Mouse (Mus musculus): ENCODE data around the gene Bicra. TPM values are rescaled to one million over a fixed set of nuclear protein-coding genes. Genes with fewer than 3 reads are reported as not detected.

Gene Bicra
- polyA plus RNA-seq, 1 experiment from 2014 or later: 8.3 TPM

DNA sequence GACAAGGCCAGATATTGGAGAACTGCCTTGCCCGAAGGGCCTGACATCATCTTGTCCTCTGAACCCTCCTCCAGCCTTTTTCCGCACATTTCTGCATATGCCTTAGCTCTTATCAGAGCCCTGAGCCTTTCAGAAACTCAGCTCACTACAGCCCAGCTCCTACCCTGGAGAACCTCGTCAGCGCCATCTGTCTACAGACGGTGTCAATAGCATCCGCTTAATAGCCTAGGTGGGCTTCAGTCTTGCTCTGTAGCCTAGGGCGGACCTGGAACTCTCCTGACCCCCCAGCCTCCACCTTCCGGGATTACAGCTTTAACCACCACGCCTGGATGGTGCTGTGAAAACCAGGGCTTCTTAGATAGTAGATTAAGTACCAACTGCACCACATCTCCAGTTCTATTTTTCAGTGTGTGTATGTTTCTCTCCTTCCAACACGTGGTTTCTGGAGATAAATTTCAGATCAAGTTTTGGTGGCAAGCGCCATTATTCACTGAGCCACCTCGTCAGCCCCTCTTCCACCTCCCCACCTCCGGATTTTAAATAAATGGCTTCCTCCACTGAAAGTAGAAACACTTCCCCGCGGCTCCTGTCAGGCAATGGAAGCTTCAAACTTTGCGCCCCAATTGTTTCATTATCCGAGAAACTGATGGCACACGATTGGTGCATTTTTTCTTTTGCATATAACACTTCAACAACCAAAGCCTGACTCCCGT, 4.3 kb upstream of the Bicra start:
- peak; percentile 16; the same call in 1 of the 2 replicates for ATAC-seq (ENCODE audit: insufficient number of reproducible peaks, insufficient read depth, low FRiP score, low read depth)
- Histone ChIP-seq H3K9ac (replicated peaks; ENCODE audit: low read depth, low read length) (peak overlapping the region; percentile 69), H3K27ac (ENCODE audit: low read length) (peak overlapping the region; percentile 86), H3K4me2 (replicated peaks; ENCODE audit: low read depth, low read length) (peak overlapping the region; percentile 84), H3K9me3 (ENCODE audit: control insufficient read depth, low read depth, low read length) (no peaks in the 10 kb centered on the region), H3K36me3 (ENCODE audit: control insufficient read depth, insufficient read depth, low read length) (no peaks in the 10 kb centered on the region), H3K27me3 (ENCODE audit: control insufficient read depth, insufficient read depth, low read length) (no peaks in the 10 kb centered on the region), H3K4me1 (ENCODE audit: control insufficient read depth, insufficient read depth, low read length) (peaks cover 20% of the 10 kb centered on the region), H3K4me3 (ENCODE audit: low read depth, low read length) (peak overlapping the region; percentile 52)
- 7% methylated on average over 19 of the region's 19 CpGs for WGBS

DNA sequence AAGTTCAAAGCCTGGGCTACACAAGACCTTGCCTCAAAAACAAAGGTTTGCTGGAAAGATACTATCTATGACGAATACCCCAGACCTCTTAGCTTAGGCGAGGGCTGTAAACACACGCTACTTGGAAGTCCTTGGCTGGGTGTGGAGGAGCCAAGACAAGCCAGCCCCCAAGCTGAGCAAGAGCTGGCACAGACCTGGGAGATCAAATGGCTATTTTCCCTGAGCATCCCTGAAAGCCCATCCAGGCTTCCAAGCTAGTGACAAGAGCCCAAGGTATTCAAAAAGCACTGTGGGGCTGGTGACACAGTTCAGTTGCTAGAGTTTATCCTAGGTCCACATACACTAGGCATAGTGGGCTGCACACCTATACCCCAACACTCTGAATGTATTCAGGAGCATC, 2.9 kb upstream of the Bicra start:
- no peaks in the 10 kb centered on the region for H3K9me3 ChIP-seq (ENCODE audit: control insufficient read depth, low read depth, low read length)
- no peak overlapping the region for H3K9ac ChIP-seq (replicated peaks; ENCODE audit: low read depth, low read length)
- no peaks in the 10 kb centered on the region for H3K27me3 ChIP-seq (ENCODE audit: control insufficient read depth, insufficient read depth, low read length)
- peaks cover 26% of the 10 kb centered on the region for H3K4me1 ChIP-seq (ENCODE audit: control insufficient read depth, insufficient read depth, low read length)
- no peak overlapping the region for H3K27ac ChIP-seq (ENCODE audit: low read length)
- no peak for ATAC-seq (ENCODE audit: insufficient number of reproducible peaks, insufficient read depth, low FRiP score, low read depth)
- no peak overlapping the region for H3K4me2 ChIP-seq (replicated peaks; ENCODE audit: low read depth, low read length)
- H3K4me3 ChIP-seq (ENCODE audit: low read depth, low read length): no peak overlapping the region
- no peaks in the 10 kb centered on the region for H3K36me3 ChIP-seq (ENCODE audit: control insufficient read depth, insufficient read depth, low read length)
- WGBS: 88% methylated on average over 3 of the region's 3 CpGs

DNA sequence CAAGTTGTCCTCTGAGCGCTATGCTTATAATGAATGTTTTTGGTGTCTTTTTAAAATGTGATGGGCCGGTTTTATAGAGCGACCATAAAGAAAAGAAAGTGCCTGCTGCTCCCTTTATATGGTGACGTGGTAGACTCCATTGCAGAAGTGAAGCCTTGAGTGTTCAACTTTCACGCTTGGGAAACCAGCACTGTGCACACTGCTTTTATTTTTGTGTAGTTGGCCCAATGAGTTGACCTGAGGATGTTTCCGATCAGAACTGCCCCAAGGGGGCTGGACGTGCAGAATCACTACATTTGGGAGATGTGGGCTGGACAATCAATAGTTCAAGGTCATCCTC, 1.8 kb upstream of the Bicra start:
- no peaks in the 10 kb centered on the region for H3K9me3 ChIP-seq (ENCODE audit: control insufficient read depth, low read depth, low read length)
- 77% methylated on average over 7 of the region's 7 CpGs for WGBS
- no peaks in the 10 kb centered on the region for H3K27me3 ChIP-seq (ENCODE audit: control insufficient read depth, insufficient read depth, low read length)
- H3K4me2 ChIP-seq (replicated peaks; ENCODE audit: low read depth, low read length): peak overlapping the region; percentile 80
- peaks cover 37% of the 10 kb centered on the region for H3K4me1 ChIP-seq (ENCODE audit: control insufficient read depth, insufficient read depth, low read length)
- no peak for ATAC-seq (ENCODE audit: insufficient number of reproducible peaks, insufficient read depth, low FRiP score, low read depth)
- H3K9ac ChIP-seq (replicated peaks; ENCODE audit: low read depth, low read length): peak overlapping the region; percentile 67; the same call in 1 of the 2 replicates
- H3K4me3 ChIP-seq (ENCODE audit: low read depth, low read length): peak overlapping the region; percentile 87
- H3K36me3 ChIP-seq (ENCODE audit: control insufficient read depth, insufficient read depth, low read length): no peaks in the 10 kb centered on the region
- H3K27ac ChIP-seq (ENCODE audit: low read length): no peak overlapping the region

DNA sequence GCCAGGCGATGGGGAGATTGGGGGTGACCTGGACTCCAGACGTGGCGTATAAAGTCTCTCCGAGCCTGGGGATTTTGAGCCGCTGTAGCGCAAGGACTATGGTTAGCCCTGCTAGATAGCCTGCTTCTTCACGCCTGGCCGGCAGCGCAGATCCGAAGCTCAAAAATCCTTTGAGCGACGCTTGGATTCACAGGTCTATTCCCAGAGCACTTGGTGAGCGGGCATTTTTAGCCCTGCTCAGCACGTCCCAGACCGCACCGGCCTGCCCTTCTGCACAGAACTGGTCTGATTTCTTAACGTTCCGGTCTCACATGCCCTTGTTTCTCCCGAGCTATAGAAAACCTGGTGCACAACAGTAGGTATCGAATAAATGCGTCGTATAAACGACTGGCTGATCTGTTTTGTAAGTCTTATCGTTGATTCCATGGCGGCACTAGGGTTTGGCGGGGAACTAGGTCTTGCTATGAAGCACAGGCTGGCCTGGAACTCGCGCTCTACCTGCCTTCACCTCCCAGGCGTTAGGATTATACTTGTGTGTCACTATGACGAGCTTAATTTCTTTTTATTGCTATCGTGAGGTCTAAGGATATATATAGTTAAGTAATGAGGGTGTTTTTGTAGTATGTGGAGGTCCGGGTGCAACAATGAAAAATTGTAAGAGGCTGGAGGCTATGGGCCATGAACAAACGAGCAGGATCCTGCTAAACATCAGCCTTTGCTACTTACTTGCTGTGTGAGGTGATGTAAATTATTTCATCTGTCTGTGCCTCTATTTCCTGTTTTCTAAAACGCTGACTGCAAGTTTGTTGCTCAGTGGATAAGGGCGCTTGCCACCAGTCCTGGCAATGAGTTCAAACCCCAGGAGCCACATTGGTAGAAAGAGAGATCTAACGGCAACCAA, 1.2 kb upstream of the Bicra start:
- peaks cover 42% of the 10 kb centered on the region for H3K4me1 ChIP-seq (ENCODE audit: control insufficient read depth, insufficient read depth, low read length)
- ATAC-seq (ENCODE audit: insufficient number of reproducible peaks, insufficient read depth, low FRiP score, low read depth): no peak

DNA sequence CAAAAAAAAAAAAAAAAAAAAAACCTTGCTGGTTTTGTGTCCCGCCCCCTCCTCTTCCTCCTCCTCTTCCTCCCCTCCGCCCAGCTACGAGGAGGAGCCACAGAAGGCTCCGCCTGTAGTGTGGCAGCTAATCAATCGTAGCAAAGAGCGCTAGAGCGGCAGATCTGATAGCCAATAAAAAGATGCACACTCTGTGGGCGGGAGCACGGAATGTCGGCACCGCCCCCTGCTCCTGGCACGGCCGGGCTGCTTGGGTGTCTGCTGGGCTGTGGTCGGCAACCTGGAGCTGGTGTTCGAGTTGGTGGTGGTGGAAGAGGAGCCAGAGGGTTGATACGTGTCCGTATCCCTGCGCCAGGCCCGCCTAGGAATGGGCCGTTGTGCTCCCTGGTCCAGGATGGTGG, 443 bp upstream of the Bicra start:
- ATAC-seq (ENCODE audit: insufficient number of reproducible peaks, insufficient read depth, low FRiP score, low read depth): peak; percentile 86
- H3K4me1 ChIP-seq (ENCODE audit: control insufficient read depth, insufficient read depth, low read length): peaks cover 40% of the 10 kb centered on the region
- H3K9me3 ChIP-seq (ENCODE audit: control insufficient read depth, low read depth, low read length): no peaks in the 10 kb centered on the region
- no peaks in the 10 kb centered on the region for H3K27me3 ChIP-seq (ENCODE audit: control insufficient read depth, insufficient read depth, low read length)
- no peaks in the 10 kb centered on the region for H3K36me3 ChIP-seq (ENCODE audit: control insufficient read depth, insufficient read depth, low read length)
- H3K27ac ChIP-seq (ENCODE audit: low read length): peak overlapping the region; percentile 99
- H3K9ac ChIP-seq (replicated peaks; ENCODE audit: low read depth, low read length): peak overlapping the region; percentile 99
- H3K4me3 ChIP-seq (ENCODE audit: low read depth, low read length): peak overlapping the region; percentile 87
- H3K4me2 ChIP-seq (replicated peaks; ENCODE audit: low read depth, low read length): peak overlapping the region; percentile 87
- under 1% methylated on average over 19 of the region's 20 CpGs for whole genome bisulfite sequencing

More for the DNA sequence above, 1.2 kb upstream of the Bicra start:
- H3K27me3 ChIP-seq (ENCODE audit: control insufficient read depth, insufficient read depth, low read length): no peaks in the 10 kb centered on the region
- peak overlapping the region; percentile 67 for H3K9ac ChIP-seq (replicated peaks; ENCODE audit: low read depth, low read length)
- no peaks in the 10 kb centered on the region for H3K9me3 ChIP-seq (ENCODE audit: control insufficient read depth, low read depth, low read length)
- H3K4me2 ChIP-seq (replicated peaks; ENCODE audit: low read depth, low read length): peak overlapping the region; percentile 80
- H3K36me3 ChIP-seq (ENCODE audit: control insufficient read depth, insufficient read depth, low read length): no peaks in the 10 kb centered on the region
- H3K4me3 ChIP-seq (ENCODE audit: low read depth, low read length): peak overlapping the region; percentile 87
- WGBS: 9% methylated on average over 36 of the region's 36 CpGs
- H3K27ac ChIP-seq (ENCODE audit: low read length): peak overlapping the region; percentile 80

DNA sequence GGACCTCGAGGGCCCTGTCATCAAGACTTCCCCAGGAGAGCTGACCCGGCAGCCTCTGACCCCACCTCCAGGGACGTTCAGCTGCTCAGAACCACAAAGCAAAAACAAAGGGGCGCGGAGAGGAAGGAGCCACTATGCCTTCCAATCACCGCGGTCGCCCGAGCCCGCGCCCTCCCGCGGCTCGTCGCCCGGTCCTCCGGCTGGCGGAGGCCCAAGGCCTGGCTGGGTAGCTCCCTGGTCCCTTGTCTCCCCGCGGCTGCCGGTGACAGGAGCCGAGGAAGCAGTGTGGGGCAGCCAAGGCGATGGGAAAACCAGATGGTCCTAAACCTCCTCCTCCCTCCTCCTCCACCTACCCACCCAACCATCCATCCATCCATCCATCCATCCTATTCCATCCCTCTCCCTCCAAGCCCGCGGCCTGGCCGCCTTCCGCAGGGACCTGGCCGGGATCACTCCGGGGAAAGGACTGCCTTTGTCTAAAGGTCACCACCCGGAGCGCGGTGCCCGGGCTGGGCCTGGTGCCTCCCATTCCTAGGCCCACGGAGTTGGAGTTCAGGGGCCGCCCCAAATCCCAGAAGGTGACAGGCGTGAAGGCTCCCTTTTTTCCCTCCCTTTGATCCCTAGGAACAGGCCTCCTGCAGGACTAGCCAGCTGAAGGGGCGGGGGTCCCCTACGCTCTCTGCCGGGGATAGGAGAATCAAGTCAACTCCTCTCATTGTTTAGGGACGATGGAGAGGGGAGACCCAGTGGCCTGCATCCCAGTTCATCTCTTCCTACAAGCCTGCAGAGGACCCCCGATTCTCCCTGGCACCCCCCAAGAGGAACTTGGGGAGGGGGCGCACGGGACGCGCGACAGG, 1.0 kb downstream of the Bicra start:
- peak overlapping the region; percentile 87 for H3K4me3 ChIP-seq (ENCODE audit: low read depth, low read length)
- no peaks in the 10 kb centered on the region for H3K9me3 ChIP-seq (ENCODE audit: control insufficient read depth, low read depth, low read length)
- peaks cover 38% of the 10 kb centered on the region for H3K4me1 ChIP-seq (ENCODE audit: control insufficient read depth, insufficient read depth, low read length)
- WGBS: under 1% methylated on average over 46 of the region's 46 CpGs
- H3K9ac ChIP-seq (replicated peaks; ENCODE audit: low read depth, low read length): peak overlapping the region; percentile 99
- H3K36me3 ChIP-seq (ENCODE audit: control insufficient read depth, insufficient read depth, low read length): no peaks in the 10 kb centered on the region
- H3K27me3 ChIP-seq (ENCODE audit: control insufficient read depth, insufficient read depth, low read length): no peaks in the 10 kb centered on the region
- H3K4me2 ChIP-seq (replicated peaks; ENCODE audit: low read depth, low read length): peak overlapping the region; percentile 87
- ATAC-seq (ENCODE audit: insufficient number of reproducible peaks, insufficient read depth, low FRiP score, low read depth): peak; percentile 16; the same call in 1 of the 2 replicates
- peak overlapping the region; percentile 99 for H3K27ac ChIP-seq (ENCODE audit: low read length)

DNA sequence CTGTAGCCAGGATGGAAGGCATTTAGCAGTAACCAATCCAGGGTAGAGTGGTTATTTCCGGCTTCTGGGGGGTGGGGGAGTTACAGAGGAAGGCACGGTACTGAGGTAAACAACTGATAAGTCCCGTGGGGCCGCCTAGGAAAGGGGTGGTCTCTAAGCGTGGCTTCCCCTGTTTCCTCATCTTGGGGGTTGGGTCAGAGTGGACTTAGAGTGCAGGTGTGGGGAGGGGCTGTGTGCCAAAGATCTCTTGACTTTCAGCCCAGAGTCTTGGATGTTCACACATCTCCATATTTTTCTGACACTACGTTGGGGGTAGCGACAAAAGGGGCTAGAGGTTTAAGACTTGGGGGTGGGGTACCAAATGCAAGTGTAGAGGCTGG, 1.6 kb downstream of the Bicra start:
- peak overlapping the region; percentile 87 for H3K4me3 ChIP-seq (ENCODE audit: low read depth, low read length)
- peak; percentile 50; the same call in 1 of the 2 replicates for ATAC-seq (ENCODE audit: insufficient number of reproducible peaks, insufficient read depth, low FRiP score, low read depth)
- WGBS: 3% methylated on average over 7 of the region's 7 CpGs
- H3K27me3 ChIP-seq (ENCODE audit: control insufficient read depth, insufficient read depth, low read length): no peaks in the 10 kb centered on the region
- H3K4me2 ChIP-seq (replicated peaks; ENCODE audit: low read depth, low read length): peak overlapping the region; percentile 87
- H3K4me1 ChIP-seq (ENCODE audit: control insufficient read depth, insufficient read depth, low read length): peaks cover 38% of the 10 kb centered on the region
- peak overlapping the region; percentile 99 for H3K27ac ChIP-seq (ENCODE audit: low read length)
- H3K9me3 ChIP-seq (ENCODE audit: control insufficient read depth, low read depth, low read length): no peaks in the 10 kb centered on the region
- H3K9ac ChIP-seq (replicated peaks; ENCODE audit: low read depth, low read length): peak overlapping the region; percentile 99
- H3K36me3 ChIP-seq (ENCODE audit: control insufficient read depth, insufficient read depth, low read length): no peaks in the 10 kb centered on the region

DNA sequence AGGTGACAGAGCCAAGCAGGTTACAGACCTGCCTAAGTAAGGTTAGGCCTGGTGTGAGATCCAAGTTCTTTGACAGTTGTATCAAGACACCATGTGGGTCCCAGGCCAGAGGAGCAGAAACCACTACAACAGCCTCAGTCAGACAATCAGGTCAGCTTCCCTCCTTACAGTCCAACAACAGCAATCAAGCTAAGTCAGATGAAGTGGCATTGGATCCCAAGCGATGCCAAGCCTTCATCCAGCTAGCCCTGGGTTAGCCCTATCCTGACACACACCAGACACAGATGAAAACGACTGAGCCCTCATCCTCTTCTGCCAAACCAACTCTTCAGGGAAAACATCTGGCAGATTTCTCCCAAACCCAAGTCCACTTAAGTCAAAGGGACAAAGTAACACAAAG, 2.2 kb downstream of the Bicra start:
- H3K27ac ChIP-seq (ENCODE audit: low read length): peak overlapping the region; percentile 99; the same call in 1 of the 2 replicates
- no peaks in the 10 kb centered on the region for H3K36me3 ChIP-seq (ENCODE audit: control insufficient read depth, insufficient read depth, low read length)
- no peaks in the 10 kb centered on the region for H3K9me3 ChIP-seq (ENCODE audit: control insufficient read depth, low read depth, low read length)
- no peaks in the 10 kb centered on the region for H3K27me3 ChIP-seq (ENCODE audit: control insufficient read depth, insufficient read depth, low read length)
- 48% methylated on average over 2 of the region's 2 CpGs for WGBS
- H3K9ac ChIP-seq (replicated peaks; ENCODE audit: low read depth, low read length): no peak overlapping the region
- ATAC-seq (ENCODE audit: insufficient number of reproducible peaks, insufficient read depth, low FRiP score, low read depth): no peak
- peak overlapping the region; percentile 87; the same call in 1 of the 2 replicates for H3K4me2 ChIP-seq (replicated peaks; ENCODE audit: low read depth, low read length)
- peaks cover 36% of the 10 kb centered on the region for H3K4me1 ChIP-seq (ENCODE audit: control insufficient read depth, insufficient read depth, low read length)
- H3K4me3 ChIP-seq (ENCODE audit: low read depth, low read length): peak overlapping the region; percentile 87; the same call in 1 of the 2 replicates
